Mouse (Mus musculus) ES-E14 (cell line): ENCODE results near the gene Hdgfl2.

Experiments
- CHD2 ChIP-seq: IDR thresholded peaks from 2 replicates; pipeline ENCODE4 v1.6.1; 2014; ENCODE audit warnings: mild to moderate bottlenecking, low read depth, low read length, inconsistent platforms
- MAFK ChIP-seq: IDR thresholded peaks from 2 replicates; pipeline ENCODE4 v1.6.1; 2014; ENCODE audit warnings: mild to moderate bottlenecking, low read depth, low read length, inconsistent platforms; ENCODE audit not compliant: insufficient read depth
- ZC3H11A ChIP-seq: IDR thresholded peaks from 2 replicates; pipeline ENCODE4 v1.6.1; 2012; ENCODE audit warnings: low read depth, mild to moderate bottlenecking, inconsistent platforms, low read length, borderline replicate concordance
- ZNF384 ChIP-seq: IDR thresholded peaks from 2 replicates; pipeline ENCODE4 v1.6.1; 2012; ENCODE audit warnings: low read depth, low read length, inconsistent platforms

- TF ChIP-seq ZC3H11A (no peak), CHD2 (no peak), ZNF384 (no peak), MAFK (no peak)
These were observed 68.8 kb downstream of the Hdgfl2 start for GRCm38 (mm10) chr17:56148280-56148679.
